Mouse (Mus musculus) megakaryocyte, embryonic 14.5 days (primary cell): ENCODE results near the gene Cd320. TPM values are rescaled to one million over a fixed set of nuclear protein-coding genes. Genes with fewer than 3 reads are reported as not detected.
"Not testable (repeated sequence)": the region's sequence is repeated elsewhere in the genome, so short reads cannot be mapped to it uniquely, and the experiment has no call there.

Source experiments
- H3K27me3 ChIP-seq: replicated peaks from 2 replicates; pipeline ENCODE3; 2012; ENCODE audit warnings: inconsistent platforms
- H3K36me3 ChIP-seq: replicated peaks from 2 replicates; pipeline ENCODE3; 2012; ENCODE audit warnings: low read length, inconsistent platforms, mixed read lengths
- H3K4me1 ChIP-seq: 2 replicates; pipeline ENCODE4 v1.6.1; 2012; ENCODE audit warnings: inconsistent platforms
- H3K4me3 ChIP-seq: replicated peaks from 2 replicates; pipeline ENCODE3; 2012; ENCODE audit warnings: moderate library complexity, mild to moderate bottlenecking, inconsistent platforms
- H3K9me3 ChIP-seq: 2 replicates; pipeline ENCODE4 v1.6.1; 2012; ENCODE audit warnings: inconsistent platforms
- FLI1 ChIP-seq: IDR thresholded peaks from 2 replicates; pipeline ENCODE4 v1.6.1; 2012; ENCODE audit warnings: low read length, inconsistent platforms, mixed read lengths
- GATA1 ChIP-seq: IDR thresholded peaks from 3 replicates; pipeline ENCODE4 v1.6.1; 2012; ENCODE audit warnings: mixed read lengths, low read length, inconsistent platforms, borderline replicate concordance
- polyA plus RNA-seq: library from polyadenylated mRNA; stranded (reverse); fragments of >175 nt; gene quantifications from 2 replicates; pipeline ENCODE4 v1.2.3, GENCODE M21; 2012; ENCODE audit warnings: low replicate concordance; ENCODE audit not compliant: insufficient read depth

Gene Cd320
- polyA plus RNA-seq, 1 experiment = 16.0 TPM

DNA sequence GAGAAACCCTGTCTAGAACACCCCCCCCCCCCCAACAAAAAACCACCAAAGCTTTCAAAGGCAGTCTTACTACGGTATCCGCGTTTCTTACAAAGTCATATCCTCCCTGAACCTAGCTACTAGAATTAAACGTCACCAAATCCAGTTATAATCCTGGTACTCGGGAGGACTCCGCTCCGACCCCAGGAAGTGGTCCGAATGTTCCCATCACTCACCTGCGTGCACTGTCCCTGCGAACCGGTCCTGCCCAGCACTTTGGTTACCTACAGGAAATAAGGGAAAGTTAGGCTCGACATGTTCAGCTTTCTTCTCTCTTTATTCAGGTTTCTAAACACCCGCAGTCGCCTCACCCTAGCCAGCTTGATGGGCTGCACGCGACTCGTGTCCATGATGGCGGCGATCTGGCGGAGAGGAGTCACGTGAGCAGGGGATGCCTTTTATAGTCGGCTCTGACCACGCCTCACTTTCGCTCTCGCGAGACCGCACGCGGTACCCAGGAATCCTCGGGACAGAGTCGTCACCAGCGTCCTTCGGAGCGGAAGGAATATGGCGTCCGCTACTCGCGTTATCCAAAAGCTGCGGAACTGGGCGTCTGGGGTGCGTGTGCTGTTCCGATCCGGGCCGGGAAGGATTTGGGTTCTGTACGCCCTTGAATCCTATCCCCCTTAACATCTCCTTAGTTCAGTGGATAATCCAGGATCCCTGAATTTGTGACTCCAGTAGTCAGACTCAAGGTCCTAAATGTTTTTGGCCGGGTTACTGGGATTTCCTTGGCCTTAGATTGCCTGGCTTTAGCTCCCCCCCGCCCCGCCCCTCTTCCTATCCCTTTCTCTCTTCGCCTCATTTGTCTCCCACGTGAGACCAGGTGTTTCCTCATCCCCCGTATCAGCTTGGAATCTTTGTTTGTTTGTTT lies 18.6 kb upstream of the Cd320 start, which contains the start of the genes Rps28 and Ndufa7:
TSS of gene Rps28 (minus strand) at position 479 of the 913 bp plus-strand sequence.
TSS of gene Ndufa7 (plus strand) at position 489 of the 913 bp plus-strand sequence.
- TF ChIP-seq GATA1 = no peak
- TF ChIP-seq FLI1 = no peak
- no peaks in the 10 kb centered on the region for H3K9me3 ChIP-seq
- H3K36me3 ChIP-seq = peaks cover 68% of the 10 kb centered on the region
- no peaks in the 10 kb centered on the region for H3K27me3 ChIP-seq
- peaks cover 64% of the 10 kb centered on the region for H3K4me1 ChIP-seq
- H3K4me3 ChIP-seq = peak within 1 kb of the TSS; percentile 95

DNA sequence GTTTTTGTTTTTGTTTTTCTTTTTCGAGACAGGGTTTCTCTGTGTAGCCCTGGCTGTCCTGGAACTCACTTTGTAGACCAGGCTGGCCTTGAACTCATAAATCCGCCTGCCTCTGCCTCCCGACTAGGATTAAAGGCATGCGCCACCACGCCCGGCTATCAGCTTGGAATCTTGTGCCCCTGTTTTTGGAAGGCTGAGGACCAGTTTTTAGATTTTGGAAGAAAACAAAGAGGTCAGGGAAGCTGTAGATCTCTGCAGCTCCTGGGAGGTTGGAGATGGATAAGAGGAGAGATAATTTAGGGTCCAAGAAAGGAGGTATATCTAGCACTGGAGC lies 17.9 kb upstream of the Cd320 start:
- Histone ChIP-seq H3K4me3 (peak overlapping the region; percentile 95), H3K36me3 (peaks cover 69% of the 10 kb centered on the region), H3K4me1 (peaks cover 60% of the 10 kb centered on the region)
- H3K9me3 ChIP-seq, H3K27me3 ChIP-seq: not testable (repeated sequence)

DNA sequence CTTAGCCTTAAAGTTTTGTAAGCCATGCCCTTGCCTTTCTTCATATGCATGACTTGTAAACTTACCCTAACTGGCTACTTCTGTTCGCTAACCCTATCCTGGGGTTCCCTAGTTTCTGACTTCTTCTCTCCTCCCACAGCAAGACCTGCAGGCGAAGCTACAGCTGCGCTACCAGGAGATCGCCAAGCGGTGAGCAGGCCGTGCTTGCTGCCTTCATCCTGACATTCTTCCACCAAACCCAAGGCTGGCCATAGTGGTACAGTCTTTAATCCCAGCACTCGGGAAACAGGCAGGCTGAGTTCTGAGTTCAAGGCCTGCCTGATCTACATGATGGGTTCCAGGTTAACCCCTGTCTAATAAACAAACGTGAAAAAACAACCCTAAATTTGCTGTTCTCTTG lies 17.4 kb upstream of the Cd320 start:
- no peaks in the 10 kb centered on the region for H3K9me3 ChIP-seq
- no peaks in the 10 kb centered on the region for H3K27me3 ChIP-seq
- peaks cover 69% of the 10 kb centered on the region for H3K36me3 ChIP-seq
- TF ChIP-seq GATA1 = no peak
- no peak for TF ChIP-seq FLI1
- H3K4me3 ChIP-seq = peak overlapping the region; percentile 95
- peaks cover 55% of the 10 kb centered on the region for H3K4me1 ChIP-seq

DNA sequence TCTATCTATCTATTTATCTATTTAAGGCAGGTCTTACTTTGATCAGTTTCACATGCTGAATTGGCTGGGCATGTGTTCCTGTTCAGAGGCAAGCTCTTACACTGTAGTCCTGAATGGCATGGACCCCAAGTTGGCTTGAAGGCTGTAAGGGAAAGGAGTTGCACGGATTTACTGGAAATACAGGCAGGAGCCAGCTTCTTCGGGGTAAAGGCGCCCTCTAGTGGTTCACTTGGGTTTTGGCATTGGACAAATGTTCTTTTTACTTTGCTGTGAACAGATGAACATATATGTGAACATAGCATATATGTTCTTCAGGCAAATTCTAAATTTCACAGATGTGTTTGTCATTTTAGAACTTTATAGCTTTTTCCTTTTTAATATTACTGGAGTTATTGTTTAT lies 16.0 kb upstream of the Cd320 start:
- TF ChIP-seq GATA1 = no peak
- no peak for TF ChIP-seq FLI1
- peaks cover 42% of the 10 kb centered on the region for H3K4me1 ChIP-seq
- H3K36me3 ChIP-seq = peaks cover 69% of the 10 kb centered on the region
- H3K9me3 ChIP-seq = no peaks in the 10 kb centered on the region
- H3K27me3 ChIP-seq = no peaks in the 10 kb centered on the region
- no peak overlapping the region for H3K4me3 ChIP-seq

DNA sequence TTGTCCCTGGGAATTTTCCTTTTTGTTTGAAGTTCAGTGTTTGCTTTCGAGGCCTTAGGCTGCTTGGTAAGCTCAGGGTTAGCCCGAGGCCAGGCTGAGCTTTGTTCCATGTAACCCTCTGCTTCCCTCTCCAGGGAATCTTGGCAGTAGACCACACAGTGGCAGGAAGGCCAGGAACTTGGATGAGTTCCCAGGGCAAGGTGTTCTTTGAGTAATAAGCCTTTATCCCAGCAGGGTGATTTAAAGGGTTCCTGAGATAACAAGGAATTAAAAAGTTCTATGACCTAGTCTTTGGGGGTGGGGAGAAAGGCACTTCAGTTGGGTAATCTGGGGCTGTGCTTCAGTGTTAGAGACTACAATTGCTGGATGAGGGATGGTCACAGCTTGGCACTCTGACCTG lies 14.0 kb upstream of the Cd320 start:
- peaks cover 72% of the 10 kb centered on the region for H3K36me3 ChIP-seq
- H3K4me3 ChIP-seq = no peak overlapping the region
- peaks cover 23% of the 10 kb centered on the region for H3K4me1 ChIP-seq
- no peaks in the 10 kb centered on the region for H3K9me3 ChIP-seq
- TF ChIP-seq GATA1 = no peak
- no peak for TF ChIP-seq FLI1
- no peaks in the 10 kb centered on the region for H3K27me3 ChIP-seq

DNA sequence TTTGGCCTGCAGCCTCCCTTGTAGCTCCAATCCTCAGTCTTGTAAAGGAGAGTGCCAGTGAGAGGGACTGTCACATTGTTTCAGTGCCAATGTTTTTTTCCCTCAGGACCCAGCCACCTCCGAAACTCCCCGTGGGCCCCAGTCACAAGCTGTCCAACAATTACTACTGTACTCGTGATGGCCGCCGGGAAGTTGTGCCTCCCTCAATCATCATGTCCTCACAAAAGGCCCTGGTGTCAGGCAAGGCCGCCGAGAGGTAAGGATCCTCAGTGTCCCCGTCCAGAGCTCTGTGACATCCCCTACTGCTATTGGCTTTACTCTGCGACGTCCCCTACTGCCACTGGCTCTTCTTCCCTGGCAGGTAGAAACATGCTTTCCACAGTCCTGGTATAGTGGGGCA lies 13.3 kb upstream of the Cd320 start:
- H3K36me3 ChIP-seq = peaks cover 78% of the 10 kb centered on the region
- no peak for TF ChIP-seq FLI1
- no peak for TF ChIP-seq GATA1
- no peaks in the 10 kb centered on the region for H3K27me3 ChIP-seq
- H3K9me3 ChIP-seq = no peaks in the 10 kb centered on the region
- no peak overlapping the region for H3K4me3 ChIP-seq
- H3K4me1 ChIP-seq = peaks cover 23% of the 10 kb centered on the region

DNA sequence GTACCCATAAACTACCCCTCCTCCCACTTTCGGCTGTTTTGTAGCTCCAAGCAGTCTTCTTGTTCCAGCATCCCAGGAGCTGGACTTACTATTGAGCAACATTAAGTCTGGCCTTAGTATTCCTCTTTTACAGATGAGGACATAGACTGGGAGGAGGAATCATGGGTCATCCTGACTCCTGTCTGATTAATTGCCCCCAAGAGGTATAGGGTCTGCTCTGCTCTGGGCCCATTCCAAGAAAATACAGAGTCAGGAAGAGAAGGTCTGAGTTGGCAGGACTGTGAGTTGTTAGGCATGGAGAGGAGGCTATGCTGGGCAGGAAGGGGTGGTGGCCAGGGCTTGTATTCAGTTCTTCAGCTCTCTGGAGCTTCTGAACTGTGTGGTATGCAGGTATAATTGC lies 1.3 kb downstream of the Cd320 start:
- H3K9me3 ChIP-seq = no peaks in the 10 kb centered on the region
- no peak for TF ChIP-seq GATA1
- no peak for TF ChIP-seq FLI1
- H3K4me3 ChIP-seq = peak overlapping the region; percentile 3
- H3K4me1 ChIP-seq = peaks cover 41% of the 10 kb centered on the region
- H3K36me3 ChIP-seq = peaks cover 32% of the 10 kb centered on the region
- H3K27me3 ChIP-seq = no peaks in the 10 kb centered on the region

DNA sequence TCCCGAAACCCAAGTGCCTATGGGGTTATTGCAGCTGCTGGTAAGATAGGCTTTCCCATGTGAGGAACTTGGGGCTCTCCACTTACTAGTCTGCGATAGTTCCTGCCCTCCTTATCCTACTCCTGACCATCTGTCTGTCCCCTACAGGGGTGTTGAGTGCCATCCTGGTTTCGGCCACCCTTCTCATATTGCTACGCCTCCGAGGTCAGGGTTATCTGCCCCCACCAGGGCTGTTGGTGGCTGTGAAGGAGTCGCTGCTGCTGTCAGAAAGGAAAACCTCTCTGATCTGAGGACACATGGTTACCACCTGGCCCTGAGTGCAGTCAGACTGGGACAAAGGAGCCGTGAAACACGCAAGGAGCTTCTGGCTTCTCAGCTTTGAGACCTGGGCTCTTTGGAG lies 5.2 kb downstream of the Cd320 start:
- H3K9me3 ChIP-seq = no peaks in the 10 kb centered on the region
- no peaks in the 10 kb centered on the region for H3K27me3 ChIP-seq
- H3K4me3 ChIP-seq = no peak overlapping the region
- H3K4me1 ChIP-seq = peaks cover 35% of the 10 kb centered on the region
- no peak for TF ChIP-seq FLI1
- TF ChIP-seq GATA1 = no peak
- H3K36me3 ChIP-seq = peaks cover 18% of the 10 kb centered on the region

DNA sequence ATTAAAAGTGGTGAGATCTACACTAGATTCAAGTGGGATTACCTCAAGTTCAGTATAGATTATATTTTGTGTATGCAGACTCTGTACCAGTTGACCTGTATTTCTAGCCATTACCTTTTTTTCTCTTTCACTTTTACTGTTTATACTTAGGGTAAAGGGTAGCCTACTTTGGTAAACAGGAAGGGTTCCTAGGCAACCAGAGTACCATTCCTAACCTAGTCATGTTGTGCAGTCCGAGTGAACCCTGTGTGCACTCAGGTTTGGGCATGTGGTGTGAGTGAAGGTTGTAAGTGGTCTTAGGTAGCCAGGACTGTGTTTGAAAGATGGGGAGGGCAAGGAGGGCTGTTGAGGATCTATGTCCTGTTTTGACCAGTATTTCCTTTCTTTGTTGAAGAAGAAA lies 8.4 kb downstream of the Cd320 start:
- H3K4me3 ChIP-seq = no peak overlapping the region
- H3K36me3 ChIP-seq = peaks cover 18% of the 10 kb centered on the region
- no peaks in the 10 kb centered on the region for H3K9me3 ChIP-seq
- H3K4me1 ChIP-seq = peaks cover 19% of the 10 kb centered on the region
- H3K27me3 ChIP-seq = no peaks in the 10 kb centered on the region
- no peak for TF ChIP-seq GATA1

DNA sequence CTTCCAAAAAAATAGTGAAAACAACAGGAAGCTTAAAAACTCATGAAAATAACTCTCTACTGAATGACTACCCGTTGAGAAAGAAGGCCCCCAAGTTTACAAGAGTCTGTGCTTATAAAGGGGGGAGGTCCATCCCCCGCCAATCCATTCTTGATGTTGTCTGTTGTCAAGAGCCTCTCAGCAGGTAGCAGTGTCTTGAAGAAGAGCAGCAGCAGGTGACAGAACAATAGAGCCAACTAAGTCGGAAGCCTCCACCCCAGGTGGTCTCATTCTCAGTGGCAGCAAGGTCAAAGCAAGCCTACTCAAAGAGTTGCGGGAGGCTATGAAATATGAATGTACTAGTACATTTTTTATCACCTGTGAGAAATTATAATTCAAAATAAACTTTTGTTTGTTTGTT lies 14.9 kb downstream of the Cd320 start:
- H3K36me3 ChIP-seq = peaks cover 2% of the 10 kb centered on the region

More for the DNA sequence above, 14.9 kb downstream of the Cd320 start:
- Histone ChIP-seq H3K4me1 (no peaks in the 10 kb centered on the region), H3K4me3 (no peak overlapping the region), H3K27me3 (no peaks in the 10 kb centered on the region), H3K9me3 (peaks cover 3% of the 10 kb centered on the region; the same call in 1 of the 2 replicates)
- no peak for TF ChIP-seq FLI1
- TF ChIP-seq GATA1 = no peak
